ENCODE assay signal across 8 mouse cellular contexts in genomic region chr9:105394720-105395119, GRCm38 (mm10). TPM values are rescaled to one million over a fixed set of nuclear protein-coding genes. Genes with fewer than 3 reads are reported as not detected.
DNase-seq lines count a peak whose midpoint lies in the region; ATAC-seq and TF ChIP-seq lines count a peak whose summit lies in the region.

No protein-coding gene starts in this region.

- no peak for TF ChIP-seq CTCF in bone marrow, adult 2 months (IDR thresholded peaks at IDR 0.05; ENCODE audit: control insufficient read depth, insufficient read depth, low read length)

- WGBS in heart, embryonic 16.5 days = 11% methylated on average over 11 of the region's 11 CpGs
- WGBS in bone marrow, adult 2 months = 15% methylated on average over 11 of the region's 11 CpGs
- 13% methylated on average over 11 of the region's 11 CpGs for WGBS in hindbrain, embryonic 15.5 days
- 15% methylated on average over 11 of the region's 11 CpGs for WGBS in midbrain, embryonic 14.5 days

- TF ChIP-seq POLR2A in bone marrow, adult 2 months (IDR thresholded peaks at IDR 0.05; ENCODE audit: borderline replicate concordance, control insufficient read depth, low read depth, low read length) = no peak

- peaks cover 2% of the 10 kb centered on the region; the same call in 1 of the 2 replicates for H3K27me3 ChIP-seq in heart, embryonic 16.5 days (ENCODE audit: control insufficient read depth, insufficient read depth, low read length)
- H3K27me3 ChIP-seq in hindbrain, embryonic 15.5 days = 0 out of 2 replicates have a peak, but pooled peaks cover 4% of the 10 kb centered on the region
- 0 out of 2 replicates have a peak, but pooled peaks cover 3% of the 10 kb centered on the region for H3K27me3 ChIP-seq in midbrain, embryonic 14.5 days (ENCODE audit: control insufficient read depth, insufficient read depth, low read length)

- no peaks in the 10 kb centered on the region for H3K9me3 ChIP-seq in heart, embryonic 16.5 days (replicated peaks; ENCODE audit: control insufficient read depth, low read length)
- no peaks in the 10 kb centered on the region for H3K9me3 ChIP-seq in hindbrain, embryonic 15.5 days
- H3K9me3 ChIP-seq in midbrain, embryonic 14.5 days (ENCODE audit: control insufficient read depth, low read length) = no peaks in the 10 kb centered on the region

- no peak for ATAC-seq in heart, embryonic 16.5 days (replicated peaks; ENCODE audit: extremely low read depth, insufficient read depth, low FRiP score)
- peak; percentile 40 for ATAC-seq in hindbrain, embryonic 15.5 days (ENCODE audit: low FRiP score, low read depth)
- no peak for ATAC-seq in midbrain, embryonic 14.5 days (ENCODE audit: low FRiP score, low TSS enrichment)

- peak overlapping the region; percentile 44 for H3K9ac ChIP-seq in heart, embryonic 16.5 days (ENCODE audit: low read length)
- peak overlapping the region; percentile 74 for H3K9ac ChIP-seq in hindbrain, embryonic 15.5 days
- peak overlapping the region; percentile 62; the same call in 1 of the 2 replicates for H3K9ac ChIP-seq in midbrain, embryonic 14.5 days (replicated peaks; ENCODE audit: low read length)

- intact Hi-C loops in left cerebral cortex, postnatal 36 days (cut with DNase I) = loop anchor here (10.0 kb wide), 2 partner anchors 720 to 1120 kb away; no protein-coding TSS in a partner anchor

- no peak for DNase-seq in heart, adult 11 months
- DNase-seq in midbrain, embryonic 14.5 days = no peak
- DNase-seq in cerebellum, adult 8-10 months = no peak
- no peak for DNase-seq in retina, postnatal 1 day
- no peak for DNase-seq in left cerebral cortex, postnatal 36 days (ENCODE audit: low spot score in 2 of 2)

- peak overlapping the region; percentile 72 for H3K4me3 ChIP-seq in heart, embryonic 16.5 days (ENCODE audit: low read length)
- H3K4me3 ChIP-seq in bone marrow, adult 2 months (replicated peaks; ENCODE audit: control insufficient read depth, low read depth, low read length) = peak overlapping the region; percentile 85
- peak overlapping the region; percentile 93 for H3K4me3 ChIP-seq in hindbrain, embryonic 15.5 days
- peak overlapping the region; percentile 69 for H3K4me3 ChIP-seq in midbrain, embryonic 14.5 days (replicated peaks; ENCODE audit: low read depth, low read length)

- H3K36me3 ChIP-seq in heart, embryonic 16.5 days (ENCODE audit: control insufficient read depth, insufficient read depth) = peaks cover 17% of the 10 kb centered on the region
- peaks cover 9% of the 10 kb centered on the region; the same call in 1 of the 2 replicates for H3K36me3 ChIP-seq in hindbrain, embryonic 15.5 days
- peaks cover 13% of the 10 kb centered on the region; the same call in 1 of the 2 replicates for H3K36me3 ChIP-seq in midbrain, embryonic 14.5 days (ENCODE audit: control insufficient read depth, insufficient read depth, low read length)

- peaks cover 22% of the 10 kb centered on the region for H3K4me1 ChIP-seq in heart, embryonic 16.5 days (ENCODE audit: control insufficient read depth, insufficient read depth, low read length)
- H3K4me1 ChIP-seq in bone marrow, adult 2 months (ENCODE audit: control insufficient read depth, insufficient read depth, low read length) = no peaks in the 10 kb centered on the region
- H3K4me1 ChIP-seq in hindbrain, embryonic 15.5 days (replicated peaks) = peaks cover 43% of the 10 kb centered on the region
- H3K4me1 ChIP-seq in midbrain, embryonic 14.5 days (ENCODE audit: control insufficient read depth, insufficient read depth, low read length) = peaks cover 21% of the 10 kb centered on the region

- H3K4me2 ChIP-seq in heart, embryonic 16.5 days (ENCODE audit: low read depth, low read length) = peak overlapping the region; percentile 84
- peak overlapping the region; percentile 92 for H3K4me2 ChIP-seq in hindbrain, embryonic 15.5 days
- peak overlapping the region; percentile 79 for H3K4me2 ChIP-seq in midbrain, embryonic 14.5 days (ENCODE audit: low read length)

- H3K27ac ChIP-seq in heart, embryonic 16.5 days (ENCODE audit: low read length) = no peak overlapping the region; the same call in 1 of the 2 replicates
- H3K27ac ChIP-seq in bone marrow, adult 2 months (ENCODE audit: control insufficient read depth, insufficient read depth, low read depth, low read length, poor library complexity) = no peak overlapping the region
- peak overlapping the region; percentile 83; the same call in 1 of the 2 replicates for H3K27ac ChIP-seq in hindbrain, embryonic 15.5 days (replicated peaks)
- H3K27ac ChIP-seq in midbrain, embryonic 14.5 days (replicated peaks; ENCODE audit: low read depth, low read length) = no peak overlapping the region

RNA-seq across cellular contexts. Expression of gene Aste1, which starts 0.5 kb away (rescaled TPM):
- 15.1 and 15.9 TPM in 2 replicates for polyA plus RNA-seq in heart, embryonic 16.5 days (2015; fragmentation: Nextera tagmentation; extraction: Ambion mirVana)
- polyA plus RNA-seq in bone marrow, adult 2 months (2011; ENCODE audit: insufficient read depth, insufficient read length, low replicate concordance, missing spikeins) = 1.9 and 12.6 TPM in 2 replicates
- polyA plus RNA-seq in hindbrain, embryonic 15.5 days (2015; fragmentation: Nextera tagmentation; extraction: Ambion mirVana) = 12.0 and 12.4 TPM in 2 replicates
- polyA plus RNA-seq in midbrain, embryonic 14.5 days (2014; fragmentation: Nextera tagmentation; extraction: Ambion mirVana) = 12.7 and 15.3 TPM in 2 replicates
- total RNA-seq in left cerebral cortex, postnatal 36 days (2021) = 10 to 100 TPM in 1 of 2 experiments, 1 to 10 TPM in 1; 8.3 to 11.6 TPM

RNA-seq across cellular contexts. Expression of gene Nek11, which starts 0.6 kb away (rescaled TPM):
- polyA plus RNA-seq in heart, embryonic 16.5 days (2015; fragmentation: Nextera tagmentation; extraction: Ambion mirVana) = 0.32 and 0.33 TPM in 2 replicates
- polyA plus RNA-seq in bone marrow, adult 2 months (2011; ENCODE audit: insufficient read depth, insufficient read length, low replicate concordance, missing spikeins) = not detected in 2 replicates
- polyA plus RNA-seq in hindbrain, embryonic 15.5 days (2015; fragmentation: Nextera tagmentation; extraction: Ambion mirVana) = 2.7 and 2.9 TPM in 2 replicates
- polyA plus RNA-seq in midbrain, embryonic 14.5 days (2014; fragmentation: Nextera tagmentation; extraction: Ambion mirVana) = 2.2 and 3.1 TPM in 2 replicates
- total RNA-seq in left cerebral cortex, postnatal 36 days (2021) = 1 to 10 TPM in 1 of 2 experiments, under 1 TPM in 1; 0.95 to 1.4 TPM
